Mouse (Mus musculus) lung, postnatal 10 days (tissue): ENCODE measurements around the gene Mindy1.

Experiments
- DNase-seq: peaks from one replicate; pipeline ENCODE4 v3.0.0; 2021

Mindy1 gene

DNA sequence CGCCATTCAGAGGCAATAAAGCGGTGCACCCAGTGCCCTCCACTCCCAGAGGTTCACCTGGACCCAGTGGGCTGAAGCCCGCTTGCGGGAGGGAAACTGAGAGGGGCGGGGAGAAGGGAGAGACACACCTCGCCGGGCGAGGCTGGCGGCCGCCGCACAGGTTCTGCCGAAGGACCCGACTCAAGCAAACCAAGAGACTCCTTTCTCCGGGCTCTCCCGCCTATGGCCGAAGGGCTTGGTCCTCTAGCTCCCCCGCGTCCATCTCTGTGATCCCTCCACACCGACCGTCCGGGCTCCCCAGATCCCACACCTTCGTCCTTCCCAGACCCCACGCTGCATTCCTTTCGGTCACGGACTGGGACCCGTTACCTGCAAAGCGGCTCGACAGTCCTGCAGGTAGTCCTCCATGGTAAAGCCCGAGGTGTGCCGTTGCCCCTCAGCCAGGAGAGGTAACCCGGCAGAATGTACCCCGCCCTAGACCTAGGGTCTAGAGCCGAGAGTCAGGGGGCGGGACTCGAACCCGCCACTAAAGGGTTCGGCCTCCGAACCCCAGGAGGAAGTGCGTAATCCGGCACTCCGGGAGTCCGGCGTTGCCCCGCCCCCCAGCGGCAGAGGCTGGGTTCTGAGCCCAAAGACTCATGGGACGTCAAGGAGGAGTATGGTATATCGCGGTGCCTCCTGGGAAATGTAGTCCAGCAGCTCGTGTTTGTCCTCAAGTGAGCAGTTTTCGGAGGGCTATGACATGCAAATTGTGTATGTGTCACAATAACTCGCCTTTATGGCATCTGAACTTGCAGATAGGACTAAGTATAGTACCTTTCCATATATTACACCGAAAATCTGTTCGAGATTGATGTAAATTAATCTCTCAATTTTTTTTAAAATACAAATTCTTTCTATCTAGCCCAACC, at the start of gene Mindy1, which contains the start of gene Prune1:
Gene Mindy1 (plus strand): TSS at position 130 of the 911 bp plus-strand sequence.
Gene Prune1 (minus strand): TSS at position 861 of the 911 bp plus-strand sequence.
- peak; percentile 99 for DNase-seq

DNA sequence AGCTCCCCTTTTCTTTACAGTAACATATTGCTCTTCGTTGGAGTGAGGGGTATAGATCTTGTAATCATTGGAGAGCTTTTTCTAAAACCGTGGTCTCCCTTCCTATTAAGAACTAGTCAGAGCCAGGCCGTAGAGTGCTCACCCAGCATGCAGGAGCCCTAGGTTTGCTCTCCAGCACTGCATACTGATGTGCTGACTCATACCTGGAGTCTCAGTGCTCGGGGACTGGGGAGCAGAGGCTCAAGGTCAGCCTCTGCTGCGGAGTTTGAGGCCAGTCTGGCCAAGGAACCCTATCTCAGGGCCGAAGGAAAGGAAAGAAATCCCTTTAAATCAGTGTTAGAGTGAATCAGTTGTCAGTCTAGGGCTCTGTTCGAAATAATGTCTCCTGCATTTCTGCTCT, 48.4 kb upstream of the Mindy1 start:
- no peak for DNase-seq

DNA sequence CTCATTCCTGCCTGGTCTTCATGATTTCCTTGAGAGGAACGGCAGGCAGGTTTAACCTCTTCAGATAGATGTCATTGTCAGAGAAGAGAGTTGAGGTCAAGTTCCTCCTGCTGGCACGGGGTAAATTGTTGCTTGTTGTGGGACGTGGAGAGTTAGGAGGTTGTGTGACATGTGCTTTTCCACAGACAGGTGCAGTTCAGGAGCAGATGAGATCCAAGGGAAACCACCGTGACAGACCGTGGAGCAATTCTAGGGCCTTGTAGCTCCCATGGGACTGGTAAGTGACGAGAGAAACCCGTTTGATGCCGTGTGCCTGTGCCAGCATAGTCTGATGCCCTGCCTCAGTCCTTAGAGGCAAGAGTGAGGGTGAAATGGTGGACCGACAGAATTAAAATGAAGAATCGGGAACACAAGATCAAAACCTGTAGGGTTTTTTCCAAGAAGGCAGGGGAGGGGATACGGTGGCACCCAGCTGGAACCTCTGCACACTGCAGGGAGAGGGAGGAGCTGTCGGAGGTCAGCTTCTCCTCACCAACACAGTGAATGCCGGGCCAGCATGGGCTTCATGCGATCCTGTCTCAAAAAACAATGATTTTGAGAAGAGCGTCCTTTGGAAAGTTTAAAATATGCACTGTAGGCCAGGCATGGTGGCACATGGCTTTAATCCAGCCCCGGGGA, 47.7 kb upstream of the Mindy1 start:
- no peak for DNase-seq

DNA sequence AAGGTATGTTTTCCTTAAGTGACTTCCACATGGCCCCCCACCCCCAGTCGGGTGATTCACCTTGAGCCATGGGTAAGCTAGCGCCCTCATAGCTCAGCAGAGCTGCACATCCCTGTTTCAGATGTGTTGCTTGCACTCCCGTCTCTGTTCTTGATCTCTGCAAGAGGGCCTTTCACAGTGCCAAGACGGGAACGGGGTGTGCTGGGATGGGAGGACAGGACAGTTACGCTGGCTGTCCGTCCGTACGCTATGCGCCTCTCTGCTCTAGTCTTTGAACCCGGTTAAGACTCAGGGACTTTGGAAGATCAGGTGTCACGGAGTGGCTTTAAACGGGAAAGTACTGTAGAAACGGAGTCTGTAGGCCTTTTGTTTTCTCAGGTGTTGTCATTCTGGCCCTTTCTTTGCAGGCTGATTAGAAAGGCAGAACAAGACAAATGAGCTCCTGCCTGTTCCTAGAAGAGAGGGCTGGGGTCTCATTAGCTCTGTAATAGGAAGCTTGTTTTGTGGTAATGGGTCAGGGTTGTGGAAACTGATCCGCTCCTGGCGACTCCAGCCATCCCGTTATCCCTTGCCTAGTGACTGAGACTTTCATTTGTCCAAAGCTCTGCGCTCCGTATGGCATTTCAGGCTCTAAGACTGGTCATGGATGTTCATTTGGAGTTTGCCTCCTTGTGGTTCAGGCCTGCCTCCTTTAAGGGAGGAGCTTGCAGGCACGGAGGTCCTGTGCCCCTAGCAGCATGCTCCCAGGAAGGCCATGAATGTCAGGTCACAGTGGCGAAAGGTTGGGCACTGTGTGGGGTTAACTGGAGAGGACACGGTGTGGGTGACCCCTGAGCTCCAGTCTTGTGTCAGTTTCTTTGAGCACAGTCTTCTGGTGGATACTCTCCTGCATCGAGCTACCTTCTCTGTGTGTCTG, 45.5 kb upstream of the Mindy1 start:
- DNase-seq = no peak

DNA sequence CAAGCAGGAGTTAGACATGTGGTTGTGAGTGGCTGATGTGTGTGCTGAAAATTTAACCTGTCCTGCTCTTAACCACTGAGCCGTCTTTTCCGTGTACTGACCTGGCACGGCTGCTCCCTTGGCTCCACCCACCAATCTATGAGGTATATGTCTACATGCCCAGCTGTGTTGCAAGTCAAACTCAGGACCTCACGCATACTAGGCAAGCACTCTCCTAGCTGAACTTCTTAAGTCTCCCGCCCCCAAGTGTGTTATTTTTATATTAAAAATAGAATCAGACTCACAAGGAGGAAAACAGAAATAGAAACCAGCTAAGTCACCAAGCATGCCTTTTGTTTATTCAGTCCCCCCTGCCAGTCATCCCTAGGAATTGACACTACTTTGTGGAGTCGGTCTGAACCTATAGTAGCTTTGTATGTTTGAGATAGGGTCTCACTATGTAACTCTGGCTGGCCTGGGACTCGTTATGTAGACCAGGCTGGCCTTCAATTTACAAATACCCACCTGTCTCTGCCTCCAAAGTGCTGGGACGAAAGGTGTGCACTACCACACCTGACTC, 43.5 kb upstream of the Mindy1 start:
- peak; percentile 45 for DNase-seq

DNA sequence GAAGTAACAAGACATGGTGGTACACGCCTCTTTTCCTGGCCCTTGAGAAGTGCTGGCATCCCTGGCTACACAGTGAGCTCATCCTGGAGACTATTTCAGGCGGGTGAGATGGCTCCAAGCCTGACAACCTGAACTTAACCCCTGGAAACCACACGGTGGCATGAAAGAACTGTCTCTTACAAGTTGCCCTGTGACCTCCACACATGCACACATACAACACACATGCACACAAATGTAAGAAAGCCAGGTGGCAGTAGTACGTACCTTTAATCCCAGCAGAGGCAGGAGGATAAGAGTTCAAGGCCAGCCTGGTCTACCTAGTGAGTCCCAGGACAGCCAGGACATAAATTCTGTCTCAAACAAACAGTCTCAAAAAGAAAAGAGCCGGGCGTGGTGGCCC, 42.1 kb upstream of the Mindy1 start:
- no peak for DNase-seq

DNA sequence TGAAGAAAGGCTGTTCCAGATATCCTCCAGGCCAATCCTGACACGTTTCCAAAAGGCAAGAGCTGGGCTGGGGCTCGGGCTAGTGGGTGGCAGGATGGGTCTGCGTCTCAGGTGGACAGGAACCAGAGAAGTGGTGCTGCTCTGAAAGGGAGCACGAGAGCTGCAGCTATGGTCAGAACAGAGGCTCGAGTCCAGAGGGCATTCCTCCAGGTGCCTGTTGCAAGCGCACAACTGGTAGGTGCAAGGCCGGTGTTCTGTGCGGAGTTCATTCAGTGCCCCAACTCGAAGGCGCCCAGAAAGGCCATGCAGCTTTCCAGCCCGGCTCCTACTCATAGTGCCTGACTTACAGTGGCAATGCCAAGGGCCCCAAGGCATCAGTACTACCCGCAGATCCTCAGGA, 41.2 kb upstream of the Mindy1 start:
- no peak for DNase-seq

DNA sequence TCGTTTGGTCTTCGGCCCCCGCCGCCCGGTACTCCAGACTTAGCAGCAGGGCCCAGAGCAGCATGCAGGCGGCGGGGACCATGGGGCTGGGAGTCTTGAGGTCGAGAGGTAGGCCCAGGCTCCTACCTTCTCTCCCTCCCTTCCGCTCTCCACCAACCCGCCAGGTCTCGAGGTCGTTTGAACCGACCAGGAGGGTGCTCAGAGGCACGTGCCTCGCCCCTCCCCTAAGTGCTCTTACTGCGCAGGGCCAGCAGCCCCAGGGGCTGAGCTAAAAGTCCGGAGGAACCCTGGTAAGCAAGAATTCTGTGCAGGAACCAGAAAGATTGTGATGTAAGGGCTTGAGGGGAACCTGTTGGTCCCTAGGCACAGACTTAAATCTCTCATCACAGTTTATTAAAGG, 40.2 kb upstream of the Mindy1 start:
- no peak for DNase-seq

DNA sequence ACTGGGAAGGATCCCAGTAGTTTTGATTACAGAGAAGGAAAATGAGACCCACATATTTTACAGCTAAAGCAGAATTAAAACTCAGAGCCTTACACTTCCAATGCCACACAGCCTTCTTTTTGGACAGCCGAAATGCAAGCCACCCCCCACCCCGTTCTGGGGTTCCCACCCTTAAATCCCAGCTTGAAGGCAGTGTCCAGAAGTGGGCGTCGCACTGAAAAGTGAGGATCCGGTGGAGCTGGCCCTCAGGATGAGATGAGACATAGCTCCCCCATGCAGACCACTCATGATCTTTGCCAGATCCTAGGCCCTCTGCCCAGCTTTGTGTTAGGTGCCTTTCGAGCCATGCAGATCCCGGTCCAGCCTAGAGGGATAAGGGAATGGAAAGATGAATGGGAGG, 39.6 kb upstream of the Mindy1 start, which contains the start of gene Gm128:
Gene Gm128 (minus strand): TSS at position 101 of the 400 bp plus-strand sequence.
- DNase-seq = no peak

DNA sequence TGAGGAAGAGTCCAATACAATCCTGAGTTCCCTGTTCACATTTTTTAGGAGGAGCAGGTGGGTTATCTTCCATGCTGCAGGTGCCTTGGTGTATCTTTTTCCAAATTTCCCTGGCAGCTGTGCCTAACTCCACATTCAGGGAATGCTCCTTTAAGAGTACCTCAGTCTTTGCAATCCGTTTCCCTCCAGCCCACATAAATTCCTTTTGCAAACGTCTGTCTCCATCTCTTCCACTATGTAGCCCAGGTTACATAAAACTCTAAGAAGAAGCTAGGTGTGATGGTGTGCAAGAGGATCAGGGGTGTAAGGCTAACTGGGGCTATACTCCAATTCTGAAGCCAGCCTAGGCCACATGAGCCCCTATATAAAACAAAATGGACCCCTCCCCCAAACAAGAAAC, 38.1 kb upstream of the Mindy1 start:
- DNase-seq = no peak

DNA sequence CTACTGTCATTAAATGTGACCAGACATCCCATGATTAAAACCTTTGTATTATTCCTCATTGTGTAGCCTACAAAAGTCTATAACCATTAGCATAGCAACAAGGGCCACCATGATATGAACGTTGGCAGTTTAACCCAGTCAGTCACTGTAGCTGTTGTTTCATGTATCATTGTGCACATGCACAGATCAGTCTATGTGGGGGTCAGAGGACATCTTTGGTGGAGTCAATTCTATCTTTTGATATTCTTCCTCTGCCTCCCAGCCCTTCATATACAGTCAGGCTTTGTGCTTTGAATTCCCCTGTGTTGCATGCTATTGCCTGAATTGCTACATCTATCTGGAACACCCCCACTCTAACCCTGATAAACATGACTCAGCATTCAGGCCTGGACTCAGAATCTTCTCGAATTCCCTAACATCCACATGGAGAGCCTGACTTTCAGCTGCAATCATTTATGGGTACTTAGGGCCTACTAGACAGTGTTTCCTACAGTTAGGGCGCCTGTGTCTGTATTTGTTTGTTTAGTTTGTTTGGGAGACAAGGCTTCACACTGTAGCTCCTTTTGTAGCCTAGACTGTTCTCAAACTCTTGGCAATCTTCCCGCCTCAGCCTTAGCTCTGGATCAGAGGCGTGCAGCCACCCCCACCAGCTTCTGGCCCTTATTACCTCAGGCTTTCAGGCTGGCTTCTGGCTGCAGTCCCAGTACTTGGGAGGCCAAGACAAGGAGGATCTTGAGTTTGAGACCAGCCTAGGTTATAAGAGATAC, 34.5 kb upstream of the Mindy1 start:
- peak; percentile 72 for DNase-seq

DNA sequence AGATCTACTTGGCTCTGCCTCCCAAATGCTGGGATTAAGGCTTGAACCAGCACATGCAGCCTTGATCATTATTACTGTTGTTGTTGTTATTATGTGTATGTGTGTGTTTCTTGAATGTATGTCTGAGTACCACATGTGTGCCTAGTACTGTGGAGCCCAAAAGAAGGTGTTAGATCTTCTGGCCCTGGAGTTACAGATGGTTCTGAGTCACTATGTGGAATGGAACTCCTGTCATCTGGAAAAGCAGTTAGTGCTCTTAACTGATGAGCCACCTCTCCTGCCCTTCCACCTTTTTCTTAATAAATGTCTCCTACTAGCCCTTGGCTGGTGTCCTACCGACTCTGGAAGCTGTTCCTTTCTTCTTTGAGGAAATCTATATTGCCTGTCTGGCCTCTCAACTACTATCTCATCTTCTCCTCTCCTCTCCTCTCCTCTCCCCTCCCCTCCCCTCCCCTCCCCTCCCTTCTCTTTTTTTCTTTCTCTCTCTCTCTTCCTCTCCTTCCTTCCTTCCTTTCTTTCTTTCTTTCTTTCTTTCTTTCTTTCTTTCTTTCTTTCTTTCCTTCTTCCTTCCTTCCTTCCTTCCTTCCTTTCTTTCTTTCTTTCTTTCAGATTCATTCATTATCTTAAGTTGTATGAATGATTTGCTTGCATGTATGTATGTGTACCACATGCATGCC, 33.3 kb upstream of the Mindy1 start:
- no peak for DNase-seq

DNA sequence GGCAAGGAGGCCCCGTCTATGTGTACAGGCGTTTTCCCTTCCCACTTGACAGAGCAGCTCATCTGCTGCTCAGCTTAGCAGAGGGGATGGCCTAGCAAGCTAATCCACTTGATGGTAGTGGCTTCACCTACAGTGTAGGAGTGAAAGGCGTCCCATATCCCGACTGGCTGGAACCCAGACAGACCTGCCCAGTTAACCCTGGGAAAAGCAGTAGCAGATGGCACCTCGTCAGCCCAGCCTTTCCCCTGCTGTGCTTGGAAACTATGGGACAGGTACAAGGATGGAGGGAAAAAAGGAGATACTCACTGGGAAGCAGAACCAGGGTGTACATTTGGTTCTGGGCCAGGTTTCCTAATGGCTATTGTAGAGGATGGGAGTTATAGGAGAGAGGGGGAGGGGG, 30.8 kb upstream of the Mindy1 start:
- DNase-seq = no peak

DNA sequence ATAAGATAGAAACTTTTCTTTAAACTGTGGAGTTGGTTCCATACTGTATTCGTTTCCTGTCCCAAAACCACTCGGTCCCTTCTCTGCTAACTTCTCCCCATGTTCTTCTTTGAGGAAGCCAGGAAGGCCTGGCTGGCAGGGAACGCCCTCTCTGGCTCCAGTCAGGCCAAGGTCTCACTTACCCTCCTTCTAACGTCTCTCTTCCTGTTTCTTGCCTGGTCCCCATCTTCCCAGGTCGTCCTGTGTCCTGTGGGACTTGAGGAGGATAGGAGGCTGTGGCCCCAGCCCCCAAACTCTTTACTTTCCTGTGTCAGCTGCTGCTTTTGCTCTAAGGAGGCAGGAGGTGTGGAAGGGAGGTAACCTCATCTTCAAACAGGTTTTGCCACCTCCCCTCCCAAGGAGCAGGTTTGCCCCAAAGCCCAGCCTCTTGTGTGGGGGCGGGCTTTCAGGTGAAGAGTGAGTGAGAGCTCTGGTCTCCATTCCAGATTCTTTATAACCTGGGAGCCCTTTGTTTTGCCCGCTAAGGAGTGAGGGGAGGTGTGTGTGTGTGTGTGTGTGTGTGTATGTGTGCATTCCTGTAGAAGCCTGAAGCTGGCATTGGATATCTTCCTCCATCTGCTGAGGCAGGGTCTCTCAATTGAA, 30.2 kb upstream of the Mindy1 start, which contains the start of gene Bnipl:
Gene Bnipl (minus strand): TSS at position 411 of the 642 bp plus-strand sequence.
- DNase-seq = no peak

DNA sequence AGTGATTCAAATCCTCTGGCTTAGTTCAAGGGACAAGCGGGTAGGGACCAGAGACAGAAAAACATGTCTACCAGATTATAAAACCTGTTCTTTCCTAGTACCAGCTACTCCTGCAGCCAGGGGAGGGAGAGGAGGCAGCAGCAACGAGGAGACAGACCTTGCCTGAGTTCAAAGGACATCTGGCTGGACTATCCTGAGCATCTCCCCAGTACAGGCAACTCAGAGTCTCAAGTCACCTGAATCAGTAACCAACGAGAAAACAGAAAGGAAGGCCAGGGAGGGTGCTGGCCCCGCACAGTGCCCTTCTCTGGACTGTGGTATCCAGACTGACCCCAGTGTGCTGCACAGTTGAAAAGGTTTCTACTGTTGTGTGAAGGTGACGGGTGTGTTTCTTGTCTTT, 24.2 kb upstream of the Mindy1 start:
- DNase-seq = no peak

DNA sequence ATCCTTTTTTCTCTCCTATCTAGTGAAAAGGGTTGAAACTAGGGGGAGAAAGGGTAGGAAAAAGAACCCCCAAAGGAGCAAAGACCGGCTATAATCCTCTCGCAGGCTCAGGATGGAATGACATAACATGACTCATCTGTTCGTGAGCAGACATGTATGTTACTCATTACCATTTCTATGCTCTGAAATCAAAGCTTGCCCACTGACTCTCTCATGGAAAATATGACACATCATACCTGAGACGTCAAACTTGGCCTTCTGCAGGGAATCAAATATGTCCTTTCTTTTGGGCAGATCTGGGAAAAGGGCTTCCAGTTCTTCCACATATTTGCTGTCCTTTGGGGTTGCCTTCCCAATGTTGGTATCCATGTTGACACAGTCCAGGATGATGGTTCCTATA, 19.2 kb upstream of the Mindy1 start:
- DNase-seq = no peak

DNA sequence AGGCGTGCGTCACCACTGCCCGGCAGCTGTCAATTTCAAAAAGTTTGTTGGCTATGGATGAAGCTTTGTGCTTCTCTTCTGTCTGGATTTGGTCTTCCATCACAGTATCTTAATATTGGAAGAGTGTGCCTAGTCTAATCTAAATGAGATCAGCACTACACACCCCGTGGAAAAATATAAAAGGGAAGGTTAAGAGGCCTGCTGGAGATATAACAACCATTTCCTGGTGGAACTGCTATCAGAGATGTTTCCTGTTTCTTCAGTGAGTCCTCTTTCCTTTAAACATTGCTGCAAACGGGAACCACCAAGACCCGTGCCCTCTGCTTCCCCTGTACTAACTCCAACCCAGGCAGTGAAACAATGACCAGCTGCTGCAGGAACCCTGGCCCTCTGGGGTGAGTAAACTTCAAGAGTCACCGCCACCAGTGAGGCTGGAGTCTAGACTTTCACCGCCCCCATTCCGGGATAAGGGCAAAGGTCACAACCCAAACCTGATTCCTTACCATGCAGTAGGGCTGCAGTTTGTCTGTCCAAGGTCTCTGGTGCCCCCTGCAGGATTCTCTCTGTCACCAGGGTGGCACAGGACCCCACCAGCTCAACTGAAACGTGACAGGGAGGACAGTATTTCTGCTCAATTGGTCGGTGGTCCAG, 17.9 kb upstream of the Mindy1 start:
- DNase-seq = peak; percentile 86

DNA sequence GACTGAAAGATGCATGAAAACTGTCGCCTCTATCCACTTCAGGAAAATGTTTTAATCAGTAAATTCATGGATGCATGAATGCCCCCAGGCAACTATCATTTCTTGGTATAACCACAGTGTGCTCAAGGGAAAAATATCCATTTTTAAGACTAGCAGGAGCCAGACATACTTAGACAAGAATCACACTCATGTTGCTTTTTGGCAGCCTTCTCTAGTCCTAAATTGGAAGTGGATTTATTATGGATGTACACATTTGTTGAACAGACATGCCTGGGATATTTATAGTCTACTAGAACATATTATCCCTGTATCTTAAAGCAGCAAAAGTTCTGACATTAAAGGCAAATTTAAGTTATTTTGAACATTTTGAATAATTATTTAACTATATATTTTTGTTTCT, 16.4 kb upstream of the Mindy1 start:
- DNase-seq = no peak

DNA sequence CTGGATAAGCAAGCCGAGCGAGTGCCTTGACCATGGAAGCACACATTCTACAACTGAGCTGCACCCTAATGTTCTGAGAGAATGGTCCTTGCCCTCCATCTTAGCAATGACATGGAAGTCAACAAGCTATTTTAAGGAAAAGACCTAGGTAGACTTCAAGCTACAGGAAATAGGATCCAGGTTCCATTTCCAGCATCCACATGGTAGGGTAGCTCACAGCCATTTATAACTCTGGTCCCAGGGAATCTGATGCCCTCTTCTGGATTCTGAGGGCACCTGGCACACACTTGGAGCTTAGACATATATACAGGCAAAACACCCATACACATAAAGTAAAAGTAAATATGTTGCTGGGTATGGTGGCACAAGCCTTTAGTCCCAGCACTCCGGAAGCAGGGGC, 15.1 kb upstream of the Mindy1 start:
- DNase-seq = no peak

DNA sequence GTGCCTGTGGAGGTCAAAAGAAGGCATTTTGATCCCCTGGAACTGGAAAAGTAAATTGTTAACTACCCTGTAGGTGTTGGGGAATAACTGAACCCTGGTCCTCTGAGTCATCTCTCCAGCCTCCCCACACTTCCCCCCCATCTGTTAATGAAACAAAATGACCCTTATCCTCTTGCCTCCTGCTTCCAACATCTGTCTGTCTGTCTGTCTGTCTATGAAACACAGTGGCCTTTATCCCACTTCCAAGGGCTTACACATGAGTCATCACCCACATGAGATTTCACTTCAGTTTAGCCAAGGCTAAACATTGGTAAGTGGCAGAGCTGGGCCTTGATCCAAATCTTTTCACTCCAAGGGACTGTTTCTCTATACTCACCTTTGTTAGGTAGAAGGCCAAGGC, 13.3 kb upstream of the Mindy1 start:
- DNase-seq = no peak
